Mouse (Mus musculus) heart, postnatal 36 days (tissue): ENCODE measurements around the gene Ephx1. TPM values are rescaled to one million over a fixed set of nuclear protein-coding genes. Genes with fewer than 3 reads are reported as not detected.
"Not testable (repeated sequence)": the region's sequence is repeated elsewhere in the genome, so short reads cannot be mapped to it uniquely, and the experiment has no call there.

Experiments used
- DNase-seq, 2 experiments: peaks; one replicate each; pipeline ENCODE4 v3.0.0; 2021 to 2022
- intact Hi-C: fragments of 180-260 bp; cut with DNase I; formaldehyde crosslinking; loops from one replicate; pipeline ENCODE4 v1.15.1; 2025
- total RNA-seq, 2 experiments: library from RNA; stranded (reverse); gene quantifications; 2 replicates each; pipeline ENCODE4 v1.2.3; 2021

The Ephx1 gene
- total RNA-seq: 10 to 100 TPM; 35.4 to 41.5 TPM

DNA sequence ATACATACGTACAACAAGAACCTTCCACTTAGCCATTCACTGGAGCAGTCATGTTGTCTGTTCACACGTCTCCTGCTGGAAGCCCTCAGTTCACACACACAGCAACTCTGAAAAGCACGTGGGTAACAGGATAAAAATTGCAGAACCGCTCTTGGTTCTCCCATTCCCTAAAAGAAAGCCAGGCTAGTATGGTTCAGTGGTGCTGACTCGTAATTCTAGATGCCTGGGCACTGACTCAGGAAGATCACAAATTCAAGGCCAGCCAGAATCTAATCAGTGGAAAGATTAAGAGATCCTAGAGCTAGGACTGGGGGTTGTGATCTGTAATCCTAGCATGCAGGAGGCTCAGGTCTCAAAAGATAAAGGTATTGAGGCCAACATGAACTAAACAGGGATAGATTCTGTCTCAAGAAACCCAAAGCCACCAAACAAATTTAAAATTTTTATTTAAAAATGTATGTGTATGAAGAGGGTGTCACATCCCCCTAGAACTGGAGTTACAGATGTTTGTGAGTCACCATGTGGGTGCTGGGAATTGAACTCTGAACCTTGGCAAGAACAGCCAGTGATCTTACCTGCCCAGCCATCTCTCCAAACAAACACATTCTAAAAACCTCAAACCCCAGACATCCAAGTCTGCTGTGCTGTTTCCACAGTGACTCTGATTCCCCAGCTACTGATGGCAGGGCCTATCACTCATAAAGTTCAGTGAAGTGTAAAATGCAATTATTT, at the start of gene Ephx1:
TSS of gene Ephx1 (minus strand) at position 149 of the 732 bp plus-strand sequence.
- intact Hi-C loops: no loop called here
- DNase-seq: no peak

DNA sequence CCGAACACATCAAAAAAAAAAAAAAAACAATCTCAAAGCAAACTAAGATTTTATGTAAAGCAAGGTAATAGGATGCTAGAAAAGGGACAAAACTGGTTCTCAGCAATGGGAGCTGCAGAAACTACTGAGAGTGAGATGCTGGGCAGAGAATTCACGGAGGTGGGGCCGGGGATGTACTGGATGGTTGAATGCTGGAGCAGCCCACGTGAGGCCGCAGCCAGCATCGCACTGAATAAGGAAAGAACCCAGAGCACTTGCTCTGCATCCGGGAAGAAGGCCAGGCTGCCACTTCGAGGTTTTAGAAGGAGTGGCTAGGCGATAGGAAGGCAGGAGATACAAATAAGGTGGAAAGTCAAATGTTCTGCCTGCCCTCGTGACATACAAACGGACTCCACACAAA, 49.0 kb upstream of the Ephx1 start:
- intact Hi-C loops: no loop called here
- no peak for DNase-seq

DNA sequence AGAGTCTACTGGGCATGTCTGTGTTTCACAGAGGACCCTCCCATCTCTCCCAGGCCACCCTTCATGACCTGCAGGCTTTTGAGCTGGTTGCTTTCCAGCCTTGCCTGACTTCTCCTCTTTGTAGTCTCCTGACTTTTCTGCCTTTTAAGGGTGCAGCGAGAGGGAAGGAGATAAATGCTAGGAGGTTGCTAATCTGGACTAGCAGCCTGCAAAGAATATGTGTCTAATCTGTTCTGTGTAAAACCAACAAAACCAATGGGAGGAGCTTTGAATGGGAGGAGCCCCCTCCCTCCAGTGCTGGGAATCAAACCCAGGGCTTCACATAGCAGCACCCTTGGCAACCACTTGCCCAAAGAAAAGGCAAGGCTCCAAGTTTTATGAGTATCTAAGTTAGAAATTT, 47.6 kb upstream of the Ephx1 start:
- intact Hi-C loops: no loop called here
- no peak for DNase-seq

DNA sequence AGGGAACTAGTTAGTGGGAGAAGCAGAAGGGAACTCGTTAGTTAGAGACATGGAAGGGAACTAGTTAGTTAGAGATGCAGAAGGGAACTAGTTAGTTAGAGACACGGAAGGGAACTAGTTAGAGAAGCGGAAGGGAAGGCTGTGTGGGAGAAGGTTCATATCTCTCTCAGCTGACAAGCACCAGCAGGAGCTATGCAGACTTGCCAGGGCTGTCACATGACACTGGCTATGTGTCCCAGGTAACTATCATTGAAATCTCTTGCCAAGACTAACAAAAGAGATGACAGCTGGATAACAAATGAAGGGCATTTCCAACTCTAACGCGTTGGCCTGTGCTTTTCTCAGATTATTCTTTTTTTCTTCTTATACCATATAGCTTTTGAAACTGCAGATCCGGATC, 43.9 kb upstream of the Ephx1 start:
- no peak for DNase-seq
- intact Hi-C loops: no loop called here

DNA sequence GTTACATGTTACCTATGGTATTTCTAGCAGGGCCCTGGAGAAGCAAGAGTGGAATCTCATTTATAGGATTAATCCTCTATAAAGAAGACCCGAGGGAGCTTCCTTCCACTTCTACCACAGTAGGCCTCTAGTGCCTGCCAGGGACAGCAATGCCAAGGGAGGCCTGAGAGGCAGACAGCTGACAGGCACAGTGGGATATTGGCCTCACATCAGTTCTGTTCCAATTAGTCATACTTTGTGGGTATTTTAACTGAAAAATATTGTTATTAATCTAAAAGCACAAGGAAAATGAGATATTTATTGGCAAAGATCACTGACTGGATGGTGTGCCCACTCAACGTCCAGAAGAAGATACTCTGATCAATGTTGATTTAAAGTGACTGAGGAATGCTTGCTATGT, 43.3 kb upstream of the Ephx1 start:
- DNase-seq: no peak
- intact Hi-C loops: no loop called here

DNA sequence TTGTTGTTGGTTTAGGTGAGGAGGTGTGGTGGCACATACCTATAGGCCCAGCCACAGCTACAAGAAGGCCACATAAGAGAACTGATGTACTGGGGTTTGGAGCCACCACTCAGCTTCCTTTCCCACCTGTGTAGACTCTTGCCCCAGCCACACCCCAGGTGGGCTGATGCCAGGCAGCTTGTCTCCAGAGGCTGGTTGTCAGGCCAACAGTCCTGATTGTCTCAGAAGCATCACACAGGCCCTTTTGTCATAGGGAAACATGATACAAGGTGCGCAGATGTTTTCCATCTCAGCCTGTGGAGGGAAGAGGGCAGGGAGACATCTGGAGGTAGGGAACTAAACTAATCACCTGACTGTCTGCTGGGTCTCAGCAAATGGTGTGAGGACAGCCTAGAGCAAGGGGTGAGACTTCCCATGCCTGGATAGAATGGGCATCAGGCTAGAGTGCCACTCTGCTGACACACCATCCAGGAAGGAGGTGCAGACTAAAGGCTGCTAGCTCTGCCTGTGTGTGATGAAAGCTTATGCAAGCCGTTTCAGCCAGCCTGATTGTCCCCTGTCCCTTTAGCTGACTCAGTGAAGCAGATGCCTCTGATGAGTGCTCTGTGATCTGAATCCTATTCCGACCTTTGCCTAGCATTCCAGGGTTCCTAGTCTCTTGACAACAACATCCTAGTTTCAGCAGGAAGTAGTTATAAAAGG, 41.2 kb upstream of the Ephx1 start:
- intact Hi-C loops: no loop called here
- no peak for DNase-seq

DNA sequence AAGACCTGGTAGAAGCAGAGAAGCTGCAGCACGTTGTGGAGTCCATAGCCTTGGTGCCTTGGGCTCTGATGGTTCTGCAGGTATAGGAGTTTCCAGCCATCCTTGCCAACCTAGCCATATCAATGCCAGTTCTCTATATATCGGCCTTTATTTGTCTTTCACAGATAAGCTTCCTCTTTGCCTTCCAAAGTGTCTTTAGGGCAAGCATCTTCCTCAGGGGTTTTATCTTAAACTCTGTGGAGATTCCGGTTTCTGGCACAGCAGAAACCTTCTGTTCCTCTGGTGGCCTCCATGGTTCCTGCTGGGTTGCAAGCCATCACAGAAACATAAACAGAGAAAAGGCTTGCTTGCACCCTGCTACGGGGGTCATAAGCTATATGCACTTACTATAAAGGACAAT, 32.2 kb upstream of the Ephx1 start:
- intact Hi-C loops: no loop called here
- DNase-seq: no peak

DNA sequence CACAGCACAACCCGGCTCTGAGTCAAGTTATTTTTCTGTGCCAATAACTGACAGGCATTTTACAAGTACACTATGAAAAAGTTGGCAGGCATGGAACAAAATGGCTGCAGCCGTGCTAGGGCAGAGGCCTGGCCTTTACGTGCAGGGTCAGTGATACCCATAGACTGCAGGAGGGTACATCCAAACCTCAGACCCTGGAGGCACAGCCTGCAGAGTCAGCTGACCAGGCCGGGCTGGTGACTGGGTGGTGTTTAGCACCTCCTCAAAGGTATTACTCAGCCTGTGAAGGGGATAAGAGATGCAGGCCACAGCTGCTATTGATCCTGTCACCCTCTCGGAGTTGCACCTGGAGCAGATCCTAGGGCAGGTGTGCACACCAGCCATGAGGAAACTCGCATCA, 30.2 kb upstream of the Ephx1 start, which contains the start of gene 9130409I23Rik:
TSS of gene 9130409I23Rik (plus strand) at position 301 of the 400 bp plus-strand sequence.
- intact Hi-C loops: no loop called here

DNA sequence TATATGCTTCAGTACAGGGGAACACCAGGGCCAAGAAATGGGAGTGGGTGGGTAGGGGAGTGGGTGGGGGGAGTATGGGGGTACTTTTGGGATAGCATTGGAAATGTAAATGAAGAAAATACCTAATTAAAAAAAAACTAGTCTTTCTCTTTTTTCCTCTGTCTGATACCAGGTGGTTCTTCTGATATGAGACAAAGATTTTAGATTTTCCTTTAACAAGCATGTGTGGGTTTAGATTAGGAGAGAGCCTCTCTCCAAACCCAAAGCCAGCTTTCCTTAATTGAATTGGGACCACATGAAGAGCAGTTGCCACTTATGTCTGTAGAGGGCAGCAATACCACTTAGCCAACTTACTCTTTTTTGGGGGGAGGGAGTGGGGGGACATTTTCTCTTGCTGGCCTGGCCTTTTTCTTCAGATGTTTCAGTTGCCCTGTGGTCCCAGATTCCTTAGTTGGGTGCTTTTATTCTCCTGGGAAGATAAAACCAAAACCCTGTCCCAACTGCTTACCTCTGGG, 28.7 kb upstream of the Ephx1 start:
- no peak for DNase-seq
- intact Hi-C loops: no loop called here

More for the DNA sequence above, 30.2 kb upstream of the Ephx1 start, which contains the start of gene 9130409I23Rik:
- no peak for DNase-seq

DNA sequence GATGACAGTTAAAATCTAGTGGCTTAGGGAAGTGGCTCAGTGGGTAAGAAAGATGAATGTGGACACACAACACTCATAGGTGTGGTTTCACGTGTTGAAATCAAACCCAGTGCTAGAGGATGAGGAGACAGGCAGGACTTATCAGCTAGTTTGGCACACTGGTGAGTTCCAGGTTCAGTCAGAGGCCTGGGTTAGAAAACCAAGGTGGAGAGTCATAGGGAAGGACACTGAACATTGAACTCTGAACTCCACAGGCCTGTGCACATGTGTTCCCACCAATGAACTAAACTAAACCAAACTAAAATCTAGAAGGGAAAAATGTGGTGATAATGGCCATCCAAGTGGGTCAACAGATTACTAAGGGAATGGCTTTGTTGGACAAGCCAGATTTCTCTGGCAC, 26.8 kb upstream of the Ephx1 start:
- no peak for DNase-seq
- intact Hi-C loops: no loop called here

DNA sequence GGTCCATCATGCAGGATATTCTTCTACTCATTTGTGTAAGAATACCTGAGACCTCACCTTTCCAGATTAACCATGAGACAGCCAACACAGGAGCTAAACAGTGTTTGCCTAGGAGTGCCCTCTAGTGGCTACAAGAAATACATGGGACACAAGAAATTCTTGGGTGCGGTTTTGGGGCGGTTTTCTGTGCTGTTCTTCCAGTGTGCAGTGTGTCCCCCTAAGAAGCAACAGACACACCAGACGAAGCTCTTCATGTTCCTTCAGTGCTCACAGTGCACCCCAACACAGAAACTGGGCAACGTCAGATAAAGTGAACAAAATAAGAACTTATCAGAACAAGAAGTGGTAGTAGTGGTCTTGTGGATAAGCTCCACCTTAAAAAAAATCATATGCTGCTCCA, 18.9 kb upstream of the Ephx1 start:
- peak; percentile 29 to 31 for DNase-seq
- intact Hi-C loops: loop anchor here (1.0 to 5.0 kb wide), 4 partner anchors 15 to 137 kb away; partner anchors contain the start of gene Pycr2

DNA sequence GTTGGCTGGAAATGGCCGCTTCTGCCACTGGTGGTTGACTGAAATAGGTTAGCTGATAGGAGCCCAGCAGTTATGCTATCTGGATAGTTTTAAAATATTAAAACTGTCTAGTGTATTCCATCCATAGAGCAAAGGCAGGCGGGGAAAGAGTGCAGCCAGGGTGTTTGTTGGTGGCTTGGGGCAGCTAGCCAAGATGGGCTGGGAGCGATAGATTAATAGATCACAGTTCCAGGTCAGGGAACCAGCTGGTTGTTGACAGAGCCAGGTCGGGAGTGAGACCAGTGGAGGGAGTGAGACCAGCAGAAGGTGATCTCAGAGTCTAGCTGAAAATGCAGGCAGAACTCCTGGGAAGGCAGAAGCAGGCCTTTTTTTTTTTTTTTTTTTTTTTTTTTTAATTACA, 16.9 kb upstream of the Ephx1 start:
- intact Hi-C loops: loop anchor here (2.0 to 5.0 kb wide), 2 partner anchors 13 to 135 kb away; partner anchors contain the start of gene Pycr2
- no peak for DNase-seq

DNA sequence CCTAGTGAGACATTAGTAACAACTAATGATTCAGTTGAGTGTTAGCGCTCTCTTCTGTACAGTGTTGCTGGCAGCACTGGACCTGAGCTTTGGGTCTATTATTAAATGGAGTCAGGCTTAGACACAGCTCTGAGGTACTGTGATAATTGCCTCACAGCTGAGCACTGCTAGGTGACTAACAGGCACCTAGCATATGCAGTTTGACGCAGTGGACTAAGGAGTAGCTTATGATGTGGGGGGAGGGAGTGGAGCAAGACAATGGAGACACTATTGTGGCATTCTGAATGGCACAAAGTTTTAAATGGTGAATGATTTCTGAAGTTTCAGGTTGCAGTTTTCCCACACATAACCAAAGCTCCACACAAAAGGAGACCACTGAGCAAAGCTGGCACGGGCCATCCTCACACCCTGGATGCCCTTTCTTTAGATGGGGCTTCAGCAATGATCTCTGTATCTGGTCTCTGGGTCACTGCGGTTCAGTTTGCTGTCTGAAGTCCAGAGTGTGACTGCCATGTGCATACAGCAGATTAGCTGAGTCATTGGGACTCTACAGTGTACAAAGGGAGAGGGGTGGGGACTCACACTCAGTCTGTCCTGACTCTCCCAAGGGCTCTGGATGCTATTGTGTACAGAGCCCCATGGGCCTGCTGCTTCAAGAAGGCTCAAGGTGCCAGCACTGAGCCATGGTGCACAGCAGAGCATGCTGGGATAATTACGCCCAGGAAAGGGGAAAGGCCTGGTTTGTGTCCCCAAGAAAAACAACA, 14.5 kb upstream of the Ephx1 start:
- intact Hi-C loops: loop anchor here (5.0 kb wide), 1 partner anchor 133 kb away; the partner anchor contains the start of gene Pycr2
- not testable (repeated sequence) for DNase-seq

DNA sequence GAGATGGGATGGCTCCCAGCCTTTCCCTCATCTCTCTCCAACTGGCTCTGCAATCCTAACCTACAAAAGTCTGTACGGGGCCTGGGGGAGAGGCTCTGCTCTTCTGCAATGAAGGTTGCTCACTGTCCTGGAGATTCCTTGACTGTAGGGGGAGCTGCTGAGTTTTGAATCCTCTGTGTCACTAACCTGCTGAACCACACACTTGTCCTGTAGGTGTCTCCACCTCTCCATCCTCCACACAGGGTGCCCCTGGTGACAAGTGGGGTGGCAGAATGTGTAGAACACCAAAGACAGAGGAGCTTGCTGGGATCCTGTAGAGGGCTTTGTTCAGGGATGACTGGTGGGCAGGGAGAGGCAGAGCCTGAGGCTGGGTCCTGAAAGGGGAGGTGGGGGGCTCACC, 1.6 kb upstream of the Ephx1 start:
- intact Hi-C loops: loop anchor here (2.0 kb wide), 1 partner anchor 29 kb away; no protein-coding TSS in a partner anchor
- peak; percentile 52 to 61 for DNase-seq

DNA sequence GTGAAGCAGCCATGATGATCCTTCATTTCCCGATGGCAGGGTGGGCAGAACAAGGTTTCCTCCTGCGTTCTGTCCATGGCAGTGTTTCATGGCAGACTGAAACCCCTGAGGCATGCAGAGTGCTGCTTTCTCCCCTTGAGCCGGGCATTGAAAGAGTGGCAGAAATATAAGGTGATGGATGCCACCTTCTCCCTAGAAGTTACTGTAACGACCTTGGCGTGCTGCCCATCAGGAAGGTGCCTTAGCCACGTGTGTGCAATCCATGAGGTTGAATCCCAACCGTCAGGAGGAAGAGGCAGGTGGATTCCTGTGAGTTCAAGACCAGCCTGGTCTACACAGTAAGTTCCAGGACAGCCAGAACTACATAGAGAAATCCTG, 773 bp upstream of the Ephx1 start:
- intact Hi-C loops: no loop called here
- no peak for DNase-seq

DNA sequence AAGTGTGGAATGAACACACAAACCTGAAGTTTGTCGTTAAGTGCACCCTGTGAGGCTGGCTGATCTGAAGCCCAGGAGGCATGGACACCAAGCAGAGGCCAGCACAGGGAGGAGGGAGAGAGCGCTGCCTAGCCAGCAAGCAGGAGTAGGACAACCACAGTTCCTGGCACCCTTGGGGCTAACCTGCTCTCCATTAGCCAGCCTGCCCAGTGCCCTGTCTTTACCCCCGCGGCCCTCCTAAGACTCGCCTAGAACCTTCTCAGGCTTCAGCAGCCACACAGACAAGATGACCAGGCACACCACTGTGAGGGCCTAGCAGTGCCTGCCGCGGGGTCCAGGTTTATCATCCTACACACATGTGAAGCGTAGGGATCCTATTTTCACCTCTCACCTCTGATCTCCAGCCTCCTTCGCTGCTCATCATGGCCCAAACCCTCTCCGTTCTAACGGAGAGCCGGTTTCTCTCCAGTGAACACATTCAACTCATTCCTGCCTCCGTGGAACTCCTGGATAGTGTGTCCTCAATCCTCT, 2.7 kb downstream of the Ephx1 start:
- no peak for DNase-seq
- intact Hi-C loops: loop anchor here (5.0 kb wide), 1 partner anchor 206 kb away; the partner anchor contains the start of gene H3f3a

DNA sequence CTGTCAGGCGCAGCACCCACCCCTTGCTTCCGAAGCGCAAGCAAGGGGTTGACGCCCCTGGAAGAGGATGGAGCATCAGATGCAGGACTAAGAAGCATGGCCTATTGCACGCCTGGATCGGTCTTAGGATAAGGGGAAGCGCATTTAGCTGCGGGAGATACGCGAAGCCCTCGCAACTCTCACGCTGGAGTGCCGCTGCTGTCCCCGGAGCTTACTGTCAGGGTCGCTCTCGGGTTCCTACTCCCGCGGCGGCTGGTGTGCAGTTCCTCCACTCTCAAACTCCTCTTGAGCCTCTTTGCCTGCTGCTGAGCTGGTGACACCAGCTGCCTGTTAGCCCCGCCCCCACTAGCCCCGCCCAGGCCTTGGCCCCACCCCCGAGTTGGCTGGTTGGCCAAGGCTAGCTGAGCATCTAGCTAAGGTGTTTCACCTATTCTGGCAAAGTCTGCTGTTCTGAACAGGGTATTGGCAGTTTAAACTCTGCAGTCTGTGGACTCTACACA, 3.4 kb downstream of the Ephx1 start:
- DNase-seq: peak; percentile 82 to 83
- intact Hi-C loops: loop anchor here (5.0 kb wide), 1 partner anchor 205 kb away; the partner anchor contains the start of gene H3f3a

DNA sequence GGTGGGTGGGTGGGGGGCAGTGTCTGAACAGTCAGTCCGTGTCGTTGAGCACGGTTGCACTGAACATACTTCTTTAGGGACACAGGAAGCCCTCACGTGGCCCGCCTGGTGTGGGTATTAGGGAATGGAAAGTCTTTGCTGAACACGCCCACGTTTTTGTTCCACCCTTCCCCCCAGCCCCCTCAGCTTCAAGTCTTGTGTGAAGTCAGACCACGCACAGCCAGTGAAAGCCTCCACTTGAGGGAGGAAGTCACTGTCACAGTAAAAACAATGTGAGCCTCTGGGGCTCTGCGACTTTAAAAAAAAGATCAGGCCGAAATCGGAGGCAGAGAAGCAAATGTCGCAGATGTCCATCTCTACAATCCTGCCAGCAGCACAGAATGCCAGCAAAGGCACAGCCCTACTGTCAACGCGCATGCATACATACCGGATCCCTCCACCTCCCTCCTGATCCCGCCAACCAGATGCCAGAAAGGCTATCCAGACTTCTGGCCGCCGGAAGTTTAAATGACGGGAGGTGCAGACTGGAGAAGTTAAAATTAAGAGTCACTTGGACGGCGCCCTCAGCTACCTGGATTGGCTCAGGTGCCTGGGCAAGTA, 4.1 kb downstream of the Ephx1 start:
- peak; percentile 81 to 83 for DNase-seq
- intact Hi-C loops: loop anchor here (5.0 kb wide), 1 partner anchor 204 kb away; the partner anchor contains the start of gene H3f3a

DNA sequence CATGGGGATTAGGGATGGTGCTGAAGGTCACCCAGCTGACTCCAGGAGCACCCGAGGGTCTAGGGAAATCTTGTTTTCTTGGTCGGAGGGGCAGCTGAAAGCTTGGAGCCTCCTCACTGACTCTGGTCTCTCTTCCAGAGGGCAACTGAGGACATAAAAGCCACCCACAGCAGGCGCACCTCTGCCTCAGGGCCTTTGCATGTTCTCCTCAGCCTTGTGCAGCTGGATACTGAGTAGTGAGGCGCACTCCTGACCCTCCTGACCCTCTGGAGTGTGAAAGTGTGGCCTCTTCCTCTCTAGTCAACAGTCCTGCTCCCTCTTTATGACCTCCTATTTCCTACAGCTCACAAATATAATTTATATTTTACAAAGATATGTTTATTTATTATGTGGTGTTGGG, 4.7 kb downstream of the Ephx1 start:
- intact Hi-C loops: loop anchor here (5.0 kb wide), 1 partner anchor 204 kb away; the partner anchor contains the start of gene H3f3a
- peak in 1 of 2 experiments; percentile 22 for DNase-seq

DNA sequence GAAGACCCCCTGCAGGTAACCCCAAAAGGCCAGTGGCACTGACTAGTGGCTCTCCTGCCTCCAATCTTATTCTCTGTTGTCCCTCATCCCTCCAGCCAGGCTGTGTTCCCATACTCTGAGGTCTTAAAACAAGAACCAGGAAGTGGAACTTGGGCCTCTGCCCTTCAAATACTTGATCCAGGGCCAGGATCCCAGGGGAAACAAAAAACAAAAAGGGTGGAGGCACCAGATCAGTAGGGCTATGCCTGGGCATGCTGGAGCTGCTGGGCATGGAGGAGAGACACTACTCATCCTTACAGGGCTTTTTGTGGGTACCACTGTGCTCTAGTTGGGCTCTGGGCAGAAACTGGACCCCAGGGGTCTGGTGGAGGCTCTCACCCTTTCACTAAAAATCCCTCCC, 5.1 kb downstream of the Ephx1 start:
- intact Hi-C loops: loop anchor here (5.0 kb wide), 1 partner anchor 203 kb away; the partner anchor contains the start of gene H3f3a
- DNase-seq: peak; percentile 83 to 85
